Mouse (Mus musculus): Measurements from ENCODE around the gene Tmcc3. TPM values are rescaled to one million over a fixed set of nuclear protein-coding genes. Genes with fewer than 3 reads are reported as not detected.

The Tmcc3 gene
- 10 to 100 TPM; 31.7 to 31.8 TPM for total RNA-seq (2021)
- long read RNA-seq, full-length matches to known transcripts = 6 of 17 reads
- long read RNA-seq, partial matches to known transcripts = 8 of 17 reads
- long read RNA-seq, other reads (novel, unspliced or antisense) = 3 of 17 reads

- DNase-seq (ENCODE audit: low spot score in 2 of 2) = no peak
These were observed at the start of gene Tmcc3 for GRCm38 (mm10) chr10:94311511-94312006. Tmcc3 (plus strand) TSS chr10:94311949.

DNA sequence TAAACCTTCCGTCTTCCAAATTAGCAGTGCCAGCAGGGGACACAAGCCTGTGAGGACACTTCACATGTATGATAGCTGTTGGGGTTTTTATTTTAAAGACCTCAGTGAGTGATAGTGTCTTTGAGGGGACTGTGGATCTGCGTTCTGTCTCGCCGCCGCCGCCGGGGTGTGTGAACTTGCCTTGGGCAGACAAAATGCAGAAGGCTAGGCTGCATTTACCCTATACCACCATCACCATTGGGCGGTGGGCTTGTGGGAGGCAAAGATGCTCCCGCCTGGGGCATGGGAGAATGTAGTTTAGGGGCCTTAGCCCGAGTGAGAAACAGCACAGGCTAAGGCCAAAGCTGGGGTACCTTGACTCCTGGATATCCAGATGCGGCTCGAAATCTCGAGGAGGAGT, 49.1 kb upstream of the Tmcc3 start:
- DNase-seq (ENCODE audit: low spot score in 2 of 2) = no peak

DNA sequence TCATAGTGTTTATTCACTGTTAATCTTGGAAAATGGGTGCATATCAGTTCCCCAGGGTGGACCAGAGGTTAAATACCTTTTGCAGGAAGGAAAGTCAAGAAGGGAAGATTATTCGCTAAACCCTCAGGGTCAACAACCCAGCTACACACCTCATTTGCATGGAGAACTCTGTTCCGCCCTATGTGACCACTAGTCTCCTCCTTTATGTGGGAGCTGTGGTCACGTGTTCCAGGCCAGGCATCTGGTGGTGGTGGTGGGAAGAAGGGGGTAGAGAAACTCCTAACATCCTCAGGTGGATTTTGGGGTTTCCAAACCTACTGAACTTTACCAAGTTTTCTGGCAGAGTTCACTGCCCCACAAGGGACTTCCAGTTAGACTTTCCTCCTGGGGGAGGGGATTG, 48.5 kb upstream of the Tmcc3 start:
- DNase-seq (ENCODE audit: low spot score in 2 of 2) = no peak

GRCm38 (mm10) chr10:94265656-94266542, 45.9 kb upstream of the Tmcc3 start:
- DNase-seq (ENCODE audit: low spot score in 2 of 2) = peak in 1 of 2 experiments; percentile 14

DNA sequence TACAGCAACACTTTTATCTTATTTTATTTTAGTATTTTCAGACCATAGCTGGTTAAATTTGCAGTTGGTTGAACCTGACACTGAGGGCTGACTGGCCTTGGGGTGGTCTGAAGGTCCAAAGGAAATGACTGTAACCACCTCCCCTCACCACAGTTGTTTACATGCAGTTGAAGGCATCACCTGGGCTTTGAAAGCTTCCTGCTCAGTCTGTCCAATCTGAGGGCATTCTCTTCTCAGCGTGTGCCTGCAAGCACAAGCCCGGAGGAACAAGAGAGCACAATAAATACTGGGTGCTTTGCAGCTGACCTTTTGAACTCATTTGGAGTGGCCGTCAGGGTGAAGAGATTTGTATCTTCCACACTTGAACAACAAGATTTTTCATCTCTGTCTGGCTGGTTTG, 36.4 kb upstream of the Tmcc3 start:
- no peak for DNase-seq (ENCODE audit: low spot score in 2 of 2)

- no peak for DNase-seq (ENCODE audit: low spot score in 2 of 2)
These were observed 35.2 kb upstream of the Tmcc3 start for GRCm38 (mm10) chr10:94276511-94276910.

- DNase-seq (ENCODE audit: low spot score in 2 of 2) = peak in 1 of 2 experiments; percentile 33
These were observed 29.6 kb upstream of the Tmcc3 start for GRCm38 (mm10) chr10:94282179-94282578.

- no peak for DNase-seq (ENCODE audit: low spot score in 2 of 2)
These were observed 29.0 kb upstream of the Tmcc3 start for GRCm38 (mm10) chr10:94282797-94283196.

GRCm38 (mm10) chr10:94294437-94294836, 17.3 kb upstream of the Tmcc3 start:
- no peak for DNase-seq (ENCODE audit: low spot score in 2 of 2)

GRCm38 (mm10) chr10:94294933-94295750, 16.6 kb upstream of the Tmcc3 start:
- peak in 1 of 2 experiments; percentile 22 for DNase-seq (ENCODE audit: low spot score in 2 of 2)

DNA sequence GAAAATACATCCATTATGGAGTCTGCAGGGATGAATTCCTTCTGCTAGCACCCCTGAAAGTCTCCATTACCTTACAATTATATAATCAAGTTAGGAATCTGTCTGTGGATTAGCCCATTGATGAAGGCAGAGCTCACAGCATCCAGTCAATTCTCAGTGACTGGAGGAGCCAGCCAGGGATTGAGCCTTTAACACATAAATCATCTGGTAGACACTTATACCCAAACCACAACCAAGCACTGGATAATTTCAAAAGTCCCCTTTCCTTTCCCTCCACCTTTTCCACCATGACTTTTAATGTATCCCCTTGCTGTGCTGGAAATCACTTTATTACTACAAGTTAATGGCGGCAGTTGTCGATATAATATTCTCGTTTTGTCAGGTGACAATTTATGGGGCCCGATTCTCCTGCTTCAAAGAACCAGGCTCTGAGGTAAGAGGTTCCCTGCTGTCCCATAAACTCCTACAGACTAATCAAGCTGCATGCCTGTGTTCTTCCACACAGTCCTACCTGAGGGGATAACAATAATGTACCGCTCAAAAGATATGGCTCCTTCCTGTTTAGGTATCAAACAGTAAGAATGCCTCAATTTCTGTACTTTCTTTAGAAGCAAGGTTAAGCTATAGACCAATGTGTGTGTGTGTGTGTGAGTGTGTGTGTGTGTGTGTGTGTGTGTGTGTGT, 15.7 kb upstream of the Tmcc3 start:
- DNase-seq (ENCODE audit: low spot score in 2 of 2) = no peak

- DNase-seq (ENCODE audit: low spot score in 2 of 2) = no peak
These were observed 13.3 kb upstream of the Tmcc3 start, which contains the start of gene Gm4792 for GRCm38 (mm10) chr10:94298471-94298870. Gm4792 (minus strand) TSS chr10:94298703.

DNA sequence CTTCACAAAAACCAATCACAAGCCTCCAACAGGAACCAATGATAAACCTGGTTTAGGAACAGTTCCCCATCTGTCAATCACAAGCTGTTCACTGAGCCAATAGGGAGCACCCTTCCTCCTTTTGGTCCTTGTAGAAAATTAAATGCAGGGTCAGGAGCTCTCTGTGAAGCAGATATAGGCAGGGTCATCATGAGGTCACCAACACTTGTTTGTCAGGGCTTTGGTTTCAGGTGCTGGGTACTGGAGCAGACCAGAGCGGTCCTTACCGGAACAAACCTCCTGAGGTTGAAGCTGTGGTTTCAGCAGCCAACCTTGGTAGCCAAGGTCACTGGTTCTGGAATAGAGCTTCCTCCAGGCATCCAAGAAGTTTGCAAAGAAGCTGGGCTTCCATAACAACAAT, 12.4 kb upstream of the Tmcc3 start:
- no peak for DNase-seq (ENCODE audit: low spot score in 2 of 2)

- DNase-seq (ENCODE audit: low spot score in 2 of 2) = no peak
These were observed 7.6 kb upstream of the Tmcc3 start for GRCm38 (mm10) chr10:94304064-94304657.

GRCm38 (mm10) chr10:94305526-94305925, 6.2 kb upstream of the Tmcc3 start:
- DNase-seq (ENCODE audit: low spot score in 2 of 2) = no peak

DNA sequence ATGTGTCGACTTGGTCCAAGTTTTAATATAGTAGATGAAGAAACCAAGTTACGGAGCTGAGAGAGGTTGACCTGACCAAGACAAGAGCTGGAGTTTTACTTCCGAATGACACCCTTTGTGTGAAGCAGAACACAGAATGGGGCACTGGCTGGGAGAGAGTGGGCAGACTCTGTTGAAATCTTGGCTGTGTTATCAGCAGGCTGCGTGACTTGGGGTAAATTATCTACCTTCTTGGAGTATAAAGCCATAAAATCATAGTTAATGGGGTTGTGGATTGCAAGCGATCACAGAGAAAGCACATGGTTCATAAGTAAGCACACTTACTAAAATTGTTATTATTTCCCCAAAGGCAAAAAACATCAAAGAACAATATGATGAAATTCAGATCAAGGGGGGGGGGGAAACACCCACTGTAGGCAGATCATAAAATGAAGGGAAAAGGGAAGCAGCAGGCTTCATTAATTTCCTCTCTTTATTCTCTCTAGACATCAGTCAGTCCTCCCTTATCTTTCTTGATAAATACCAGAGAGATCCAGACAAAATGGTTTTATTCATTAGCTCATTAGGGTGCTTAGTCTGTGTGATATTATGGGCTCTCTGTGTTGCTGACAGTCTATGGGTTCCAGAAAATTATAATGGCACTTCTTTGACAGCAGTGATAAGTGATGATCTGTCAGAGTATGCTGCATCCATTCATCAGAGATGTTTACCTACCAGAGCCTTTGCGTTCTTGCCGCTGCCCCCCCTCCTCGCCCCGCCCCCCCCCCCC, 1.1 kb upstream of the Tmcc3 start:
- no peak for DNase-seq (ENCODE audit: low spot score in 2 of 2)

GRCm38 (mm10) chr10:94312007-94312715, 412 bp downstream of the Tmcc3 start:
- DNase-seq (ENCODE audit: low spot score in 2 of 2) = peak; percentile 25 to 32

GRCm38 (mm10) chr10:94313146-94313545, 1.4 kb downstream of the Tmcc3 start:
- no peak for DNase-seq (ENCODE audit: low spot score in 2 of 2)

DNA sequence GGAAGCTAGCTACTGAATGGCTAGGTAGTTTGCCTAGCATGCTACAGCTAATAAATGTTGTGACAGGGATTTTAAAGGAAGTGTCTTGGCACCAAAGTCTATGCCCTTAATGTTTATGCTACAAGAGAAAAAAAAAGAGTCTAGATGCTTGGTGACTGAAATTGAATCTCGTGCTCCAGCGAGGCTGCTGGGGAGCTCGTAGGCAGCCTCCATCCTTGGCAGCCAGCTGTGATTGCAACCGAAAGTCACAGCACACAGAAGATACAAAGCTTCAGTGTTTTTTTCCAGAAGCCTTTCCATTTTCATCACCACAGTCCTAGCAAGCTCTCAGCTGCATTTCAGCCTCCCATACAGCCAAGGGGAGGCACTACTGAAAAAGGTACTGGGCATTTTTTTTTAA, 6.8 kb downstream of the Tmcc3 start:
- DNase-seq (ENCODE audit: low spot score in 2 of 2) = no peak

Data from layer of hippocampus, postnatal 10 days (tissue).